Mouse (Mus musculus) T-cell, adult 66 days (primary cell): Measurements from ENCODE around the gene Schip1. TPM values are rescaled to one million over a fixed set of nuclear protein-coding genes. Genes with fewer than 3 reads are reported as not detected.

Experiments
- total RNA-seq, 2 experiments: library from RNA; stranded (reverse); gene quantifications; 3 replicates in 1 of 2; 4 replicates in 1 of 2; pipeline ENCODE4 v1.2.4; 2023

The Schip1 gene
- not detected for total RNA-seq

GRCm38 (mm10) chr3:68064731-68065130, at the start of gene Schip1:
Gene Schip1, plus strand, starts transcription at chr3:68064802.

Other genes starting within 250 kb of the Schip1 start
- not detected for gene Iqcj, start 172.6 kb upstream of the Schip1 start, total RNA-seq
- gene Iqschfp, start 172.6 kb upstream of the Schip1 start, total RNA-seq = not detected